Mouse (Mus musculus): ENCODE measurements around the gene Src. TPM values are rescaled to one million over a fixed set of nuclear protein-coding genes. Genes with fewer than 3 reads are reported as not detected.

Gene Src
- polyA plus RNA-seq, 1 experiment from 2014 or later: 35.3 TPM

- no peak overlapping the region for H3K9ac ChIP-seq (replicated peaks)
- ATAC-seq (ENCODE audit: insufficient number of reproducible peaks, insufficient read depth, low FRiP score, low TSS enrichment, low read depth): no peak
- peaks cover 67% of the 10 kb centered on the region for H3K4me1 ChIP-seq (replicated peaks)
- no peak overlapping the region for H3K4me3 ChIP-seq (replicated peaks)
- H3K4me2 ChIP-seq: 0 out of 2 replicates have a peak overlapping the region, but pooled peaks have one; percentile 79
- 79% methylated on average over 6 of the region's 6 CpGs for WGBS
- peaks cover 41% of the 10 kb centered on the region; the same call in 1 of the 2 replicates for H3K36me3 ChIP-seq
- H3K27me3 ChIP-seq: no peaks in the 10 kb centered on the region
- H3K27ac ChIP-seq: no peak overlapping the region
- H3K9me3 ChIP-seq: no peaks in the 10 kb centered on the region
These were observed 7.9 kb downstream of the Src start for GRCm38 (mm10) chr2:157426171-157426570.

DNA sequence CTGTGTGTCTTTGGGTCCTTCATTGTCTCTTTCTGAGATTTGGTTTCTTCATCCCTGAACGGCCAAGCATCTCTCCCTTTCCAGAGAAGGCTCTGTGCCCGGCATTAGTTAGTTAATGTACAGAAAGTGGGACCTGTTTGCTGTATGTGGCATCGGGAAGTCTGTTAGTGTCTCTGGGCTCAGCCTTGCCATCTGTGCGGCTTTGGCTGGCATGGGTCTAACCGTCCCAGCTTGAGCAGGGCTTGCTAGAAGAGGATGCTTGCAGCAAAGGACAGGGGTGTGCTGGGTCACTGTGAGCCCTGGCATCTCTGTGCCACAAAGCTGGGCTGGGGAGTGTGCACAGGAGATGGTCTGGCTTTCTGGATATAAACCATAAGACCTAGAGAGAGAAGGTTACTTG lies 8.9 kb downstream of the Src start:
- Histone ChIP-seq H3K9me3 (no peaks in the 10 kb centered on the region), H3K27me3 (no peaks in the 10 kb centered on the region), H3K36me3 (peaks cover 51% of the 10 kb centered on the region), H3K4me1 (replicated peaks) (peaks cover 74% of the 10 kb centered on the region), H3K4me3 (replicated peaks) (no peak overlapping the region), H3K27ac (no peak overlapping the region), H3K4me2 (no peak overlapping the region), H3K9ac (replicated peaks) (no peak overlapping the region)
- WGBS: 88% methylated on average over 5 of the region's 5 CpGs
- no peak for ATAC-seq (ENCODE audit: insufficient number of reproducible peaks, insufficient read depth, low FRiP score, low TSS enrichment, low read depth)

GRCm38 (mm10) chr2:157428351-157429139 lies 10.3 kb downstream of the Src start:
- peaks cover 72% of the 10 kb centered on the region for H3K4me1 ChIP-seq (replicated peaks)
- no peaks in the 10 kb centered on the region for H3K9me3 ChIP-seq
- H3K27ac ChIP-seq: 0 out of 2 replicates have a peak overlapping the region, but pooled peaks have one; percentile 7
- ATAC-seq (ENCODE audit: insufficient number of reproducible peaks, insufficient read depth, low FRiP score, low TSS enrichment, low read depth): no peak
- H3K36me3 ChIP-seq: peaks cover 63% of the 10 kb centered on the region
- no peaks in the 10 kb centered on the region for H3K27me3 ChIP-seq
- no peak overlapping the region; the same call in 1 of the 2 replicates for H3K9ac ChIP-seq (replicated peaks)
- WGBS: 89% methylated on average over 13 of the region's 13 CpGs
- no peak overlapping the region for H3K4me3 ChIP-seq (replicated peaks)
- H3K4me2 ChIP-seq: no peak overlapping the region

- Histone ChIP-seq H3K36me3 (peaks cover 65% of the 10 kb centered on the region), H3K9ac (replicated peaks) (no peak overlapping the region), H3K4me1 (replicated peaks) (peaks cover 80% of the 10 kb centered on the region), H3K4me3 (replicated peaks) (no peak overlapping the region), H3K27ac (0 out of 2 replicates have a peak overlapping the region, but pooled peaks have one; percentile 13), H3K27me3 (no peaks in the 10 kb centered on the region), H3K9me3 (no peaks in the 10 kb centered on the region), H3K4me2 (no peak overlapping the region)
- no peak for ATAC-seq (ENCODE audit: insufficient number of reproducible peaks, insufficient read depth, low FRiP score, low TSS enrichment, low read depth)
- WGBS: 84% methylated on average over 7 of the region's 7 CpGs
These were observed 11.5 kb downstream of the Src start for GRCm38 (mm10) chr2:157429735-157430134.

GRCm38 (mm10) chr2:157430667-157431429 lies 12.6 kb downstream of the Src start:
- Histone ChIP-seq H3K27me3 (no peaks in the 10 kb centered on the region), H3K27ac (0 out of 2 replicates have a peak overlapping the region, but pooled peaks have one; percentile 23), H3K9me3 (no peaks in the 10 kb centered on the region), H3K4me2 (no peak overlapping the region), H3K4me3 (replicated peaks) (no peak overlapping the region), H3K4me1 (replicated peaks) (peaks cover 77% of the 10 kb centered on the region), H3K36me3 (peaks cover 75% of the 10 kb centered on the region), H3K9ac (replicated peaks) (0 out of 2 replicates have a peak overlapping the region, but pooled peaks have one; percentile 12)
- no peak for ATAC-seq (ENCODE audit: insufficient number of reproducible peaks, insufficient read depth, low FRiP score, low TSS enrichment, low read depth)
- WGBS: 71% methylated on average over 4 of the region's 4 CpGs

GRCm38 (mm10) chr2:157431912-157432311 lies 13.7 kb downstream of the Src start:
- Histone ChIP-seq H3K27me3 (no peaks in the 10 kb centered on the region), H3K4me2 (no peak overlapping the region), H3K36me3 (peaks cover 78% of the 10 kb centered on the region), H3K9ac (replicated peaks) (0 out of 2 replicates have a peak overlapping the region, but pooled peaks have one; percentile 12), H3K27ac (0 out of 2 replicates have a peak overlapping the region, but pooled peaks have one; percentile 23), H3K9me3 (no peaks in the 10 kb centered on the region), H3K4me1 (replicated peaks) (peaks cover 68% of the 10 kb centered on the region), H3K4me3 (replicated peaks) (no peak overlapping the region)
- ATAC-seq (ENCODE audit: insufficient number of reproducible peaks, insufficient read depth, low FRiP score, low TSS enrichment, low read depth): no peak
- 66% methylated on average over 5 of the region's 5 CpGs for WGBS

DNA sequence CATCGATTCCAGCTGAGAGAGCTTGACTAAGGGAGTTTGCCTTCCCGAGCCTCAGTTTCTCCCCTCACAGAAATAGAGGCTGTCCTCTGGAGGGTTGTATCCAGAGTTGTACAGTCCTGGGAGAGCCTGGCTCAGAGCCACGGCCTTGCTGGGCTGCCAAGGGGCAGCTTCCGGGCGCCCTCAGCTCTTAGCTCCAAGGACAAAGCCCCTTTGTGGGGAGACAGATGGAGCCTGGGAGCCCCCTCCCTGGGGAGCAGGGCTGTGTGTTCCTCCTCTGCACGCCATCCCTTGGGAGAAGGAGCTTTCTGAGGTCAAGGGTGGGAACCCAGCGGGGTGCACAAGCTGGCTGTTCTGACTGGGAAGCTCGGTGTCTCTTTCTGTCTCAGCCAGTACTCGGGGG lies 14.2 kb downstream of the Src start:
- peaks cover 80% of the 10 kb centered on the region for H3K36me3 ChIP-seq
- H3K9me3 ChIP-seq: no peaks in the 10 kb centered on the region
- no peak overlapping the region for H3K9ac ChIP-seq (replicated peaks)
- H3K27ac ChIP-seq: peak overlapping the region; percentile 91
- no peak overlapping the region for H3K4me3 ChIP-seq (replicated peaks)
- H3K4me1 ChIP-seq (replicated peaks): peaks cover 62% of the 10 kb centered on the region
- H3K4me2 ChIP-seq: no peak overlapping the region
- no peaks in the 10 kb centered on the region for H3K27me3 ChIP-seq
- ATAC-seq (ENCODE audit: insufficient number of reproducible peaks, insufficient read depth, low FRiP score, low TSS enrichment, low read depth): no peak
- 89% methylated on average over 9 of the region's 9 CpGs for WGBS

DNA sequence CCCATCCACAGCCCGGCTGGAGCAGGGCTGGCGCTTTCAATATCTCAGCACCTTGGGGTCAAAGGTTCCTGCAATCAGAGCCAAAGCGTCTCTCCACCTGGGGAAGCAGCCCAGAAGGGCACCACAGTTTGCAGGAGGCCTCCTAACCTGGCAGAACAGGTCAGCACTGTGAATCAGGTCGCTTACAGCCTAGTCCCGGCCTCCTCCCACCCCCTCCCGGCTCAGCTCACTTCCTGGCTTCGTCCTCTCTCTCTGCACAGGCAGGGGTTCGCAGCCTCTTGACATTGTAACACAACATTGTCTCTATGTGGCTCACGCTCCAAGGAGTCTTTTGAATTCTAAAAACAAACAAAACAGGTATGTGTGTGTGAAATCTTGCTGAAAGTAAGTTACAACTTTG lies 15.8 kb downstream of the Src start:
- Histone ChIP-seq H3K9ac (replicated peaks) (no peak overlapping the region; the same call in 1 of the 2 replicates), H3K27ac (peak overlapping the region; percentile 91), H3K4me1 (replicated peaks) (peaks cover 58% of the 10 kb centered on the region), H3K4me2 (peak overlapping the region; percentile 17; the same call in 1 of the 2 replicates), H3K4me3 (replicated peaks) (no peak overlapping the region), H3K27me3 (no peaks in the 10 kb centered on the region), H3K9me3 (no peaks in the 10 kb centered on the region), H3K36me3 (peaks cover 80% of the 10 kb centered on the region)
- ATAC-seq (ENCODE audit: insufficient number of reproducible peaks, insufficient read depth, low FRiP score, low TSS enrichment, low read depth): no peak
- WGBS: 25% methylated on average over 9 of the region's 9 CpGs

DNA sequence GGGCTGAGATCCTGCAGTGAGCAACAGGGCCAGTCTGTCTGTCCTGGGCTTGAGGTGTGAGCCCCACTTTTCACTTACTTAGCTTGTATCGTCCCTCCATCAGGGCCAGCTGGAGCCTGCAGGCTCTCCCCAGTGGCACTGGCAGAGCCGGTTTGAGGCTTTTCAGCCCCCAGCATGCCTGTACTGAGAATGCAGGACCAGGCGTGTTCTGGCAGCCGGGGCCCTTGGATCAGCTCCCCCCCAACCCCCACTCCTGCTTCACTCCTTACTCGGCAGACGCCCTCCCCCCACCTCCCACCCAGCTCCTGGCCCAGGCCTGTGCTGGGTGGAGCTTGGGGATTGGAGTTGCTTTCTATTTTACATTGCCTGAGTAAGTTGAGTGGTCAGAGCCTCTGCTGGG lies 16.3 kb downstream of the Src start:
- Histone ChIP-seq H3K4me2 (peak overlapping the region; percentile 17; the same call in 1 of the 2 replicates), H3K27ac (peak overlapping the region; percentile 91), H3K4me3 (replicated peaks) (no peak overlapping the region), H3K9ac (replicated peaks) (no peak overlapping the region; the same call in 1 of the 2 replicates), H3K36me3 (peaks cover 81% of the 10 kb centered on the region), H3K27me3 (no peaks in the 10 kb centered on the region), H3K4me1 (replicated peaks) (peaks cover 58% of the 10 kb centered on the region), H3K9me3 (no peaks in the 10 kb centered on the region)
- 13% methylated on average over 6 of the region's 6 CpGs for WGBS
- ATAC-seq (ENCODE audit: insufficient number of reproducible peaks, insufficient read depth, low FRiP score, low TSS enrichment, low read depth): peak; percentile 40; the same call in 1 of the 2 replicates

GRCm38 (mm10) chr2:157436496-157436895 lies 18.3 kb downstream of the Src start:
- H3K4me2 ChIP-seq: no peak overlapping the region
- WGBS: 80% methylated on average over 11 of the region's 11 CpGs
- ATAC-seq (ENCODE audit: insufficient number of reproducible peaks, insufficient read depth, low FRiP score, low TSS enrichment, low read depth): no peak
- no peak overlapping the region for H3K27ac ChIP-seq
- H3K27me3 ChIP-seq: no peaks in the 10 kb centered on the region
- H3K9ac ChIP-seq (replicated peaks): no peak overlapping the region
- H3K36me3 ChIP-seq: peaks cover 82% of the 10 kb centered on the region
- H3K9me3 ChIP-seq: peaks cover 10% of the 10 kb centered on the region
- H3K4me3 ChIP-seq (replicated peaks): no peak overlapping the region
- H3K4me1 ChIP-seq (replicated peaks): peaks cover 40% of the 10 kb centered on the region

GRCm38 (mm10) chr2:157437123-157437522 lies 18.9 kb downstream of the Src start:
- 90% methylated on average over 3 of the region's 3 CpGs for WGBS
- peaks cover 82% of the 10 kb centered on the region for H3K36me3 ChIP-seq
- ATAC-seq (ENCODE audit: insufficient number of reproducible peaks, insufficient read depth, low FRiP score, low TSS enrichment, low read depth): no peak

More at GRCm38 (mm10) chr2:157437123-157437522, 18.9 kb downstream of the Src start:
- Histone ChIP-seq H3K9ac (replicated peaks) (no peak overlapping the region), H3K27ac (no peak overlapping the region), H3K27me3 (no peaks in the 10 kb centered on the region), H3K4me3 (replicated peaks) (no peak overlapping the region), H3K9me3 (peaks cover 11% of the 10 kb centered on the region), H3K4me1 (replicated peaks) (peaks cover 33% of the 10 kb centered on the region), H3K4me2 (no peak overlapping the region)

Data from limb, embryonic 12.5 days (tissue).